Mouse (Mus musculus) midbrain, embryonic 14.5 days (tissue): Measurements from ENCODE around the gene Arpc4. TPM values are rescaled to one million over a fixed set of nuclear protein-coding genes. Genes with fewer than 3 reads are reported as not detected.
"Not testable (repeated sequence)": the region's sequence is repeated elsewhere in the genome, so short reads cannot be mapped to it uniquely, and the experiment has no call there.

ENCODE experiments used
- ATAC-seq: fragments of 200-750 bp; cut with Nextera tagmentation; 2 replicates; pipeline ENCODE4 v1.8.0; 2017; ENCODE audit warnings: moderate number of reproducible peaks, moderate library complexity; ENCODE audit not compliant: low FRiP score, low TSS enrichment
- DNase-seq: peaks from one replicate; pipeline ENCODE4 v3.0.0-alpha.2; 2015
- H3K27ac ChIP-seq: fragments of 300-500 bp; sonication (generic); replicated peaks from 2 replicates; pipeline ENCODE4 v1.5.1; 2014; ENCODE audit warnings: mild to moderate bottlenecking, low read depth, low read length, moderate library complexity
- H3K27me3 ChIP-seq: fragments of 300-500 bp; sonication (generic); 2 replicates; pipeline ENCODE4 v1.6.1; 2014; ENCODE audit warnings: low read length, control low read depth, mixed read lengths; ENCODE audit not compliant: control insufficient read depth, insufficient read depth
- H3K36me3 ChIP-seq: fragments of 300-500 bp; sonication (generic); 2 replicates; pipeline ENCODE4 v1.6.1; 2014; ENCODE audit warnings: low read length, control low read depth; ENCODE audit not compliant: control insufficient read depth, insufficient read depth
- H3K4me1 ChIP-seq: fragments of 300-500 bp; sonication (generic); 2 replicates; pipeline ENCODE4 v1.6.1; 2014; ENCODE audit warnings: mild to moderate bottlenecking, antibody characterized with exemption, low read length, control low read depth; ENCODE audit not compliant: control insufficient read depth, insufficient read depth
- H3K4me2 ChIP-seq: fragments of 300-500 bp; sonication (generic); 2 replicates; pipeline ENCODE4 v1.6.1; 2014; ENCODE audit warnings: mild to moderate bottlenecking, low read length, moderate library complexity
- H3K4me3 ChIP-seq: fragments of 300-500 bp; sonication (generic); replicated peaks from 2 replicates; pipeline ENCODE4 v1.5.1; 2014; ENCODE audit warnings: low read depth, low read length
- H3K9ac ChIP-seq: fragments of 300-500 bp; sonication (generic); replicated peaks from 2 replicates; pipeline ENCODE4 v1.6.1; 2014; ENCODE audit warnings: mild to moderate bottlenecking, low read length, moderate library complexity
- H3K9me3 ChIP-seq: fragments of 300-500 bp; sonication (generic); 2 replicates; pipeline ENCODE4 v1.6.1; 2016; ENCODE audit warnings: low read length, control low read depth, mixed read lengths; ENCODE audit not compliant: control insufficient read depth
- WGBS: fragments of 180-500 bp; shearing (Covaris S2); extraction: QIAGEN DNeasy Blood & Tissue Kit; methylation state at CpG from one replicate; pipeline ENCODE4 v1.1.7; 2014; 5-methylcytosine and 5-hydroxymethylcytosine counted together
- polyA plus RNA-seq: library from polyadenylated mRNA; unstranded; fragments of >200 nt; fragmentation: Nextera tagmentation; extraction: Ambion mirVana; gene quantifications from 2 replicates; pipeline ENCODE4 v1.2.1, GENCODE M21; 2014

The Arpc4 gene
- 234 and 394 TPM in 2 replicates for polyA plus RNA-seq

GRCm38 (mm10) chr6:113377496-113378385 lies at the start of gene Arpc4, which contains the start of gene Tada3:
Gene Arpc4 (plus strand): TSS chr6:113378115.
Gene Tada3 (minus strand): TSS chr6:113377883.
- under 1% methylated on average over 61 of the region's 61 CpGs for WGBS
- DNase-seq: peak; percentile 96
- peaks cover 56% of the 10 kb centered on the region for H3K36me3 ChIP-seq
- peak within 1 kb of the TSS; percentile 73 for H3K9ac ChIP-seq
- H3K4me2 ChIP-seq: peak within 1 kb of the TSS; percentile 96
- peak within 1 kb of the TSS; percentile 95 for H3K4me3 ChIP-seq
- H3K9me3 ChIP-seq: no peaks in the 10 kb centered on the region
- H3K4me1 ChIP-seq: peaks cover 14% of the 10 kb centered on the region
- ATAC-seq: peak; percentile 96
- H3K27me3 ChIP-seq: no peaks in the 10 kb centered on the region
- peak within 1 kb of the TSS; percentile 96 for H3K27ac ChIP-seq

- DNase-seq (no peak), ATAC-seq (no peak)
- no peak overlapping the region for H3K9ac ChIP-seq
- WGBS: 75% methylated on average over 1 of the region's 1 CpGs
- H3K4me2 ChIP-seq: no peak overlapping the region
- peaks cover 33% of the 10 kb centered on the region for H3K36me3 ChIP-seq
- no peak overlapping the region for H3K27ac ChIP-seq
- H3K27me3 ChIP-seq: no peaks in the 10 kb centered on the region
- peaks cover 13% of the 10 kb centered on the region for H3K4me1 ChIP-seq
- no peak overlapping the region for H3K4me3 ChIP-seq
- no peaks in the 10 kb centered on the region for H3K9me3 ChIP-seq
Measured at GRCm38 (mm10) chr6:113329396-113329795, 48.5 kb upstream of the Arpc4 start.

GRCm38 (mm10) chr6:113330547-113330946 lies 47.4 kb upstream of the Arpc4 start:
- Histone ChIP-seq H3K27ac (no peak overlapping the region), H3K36me3 (peaks cover 34% of the 10 kb centered on the region), H3K9ac (no peak overlapping the region), H3K27me3 (no peaks in the 10 kb centered on the region), H3K9me3 (no peaks in the 10 kb centered on the region), H3K4me3 (no peak overlapping the region), H3K4me1 (peaks cover 12% of the 10 kb centered on the region), H3K4me2 (no peak overlapping the region)
- DNase-seq (no peak), ATAC-seq (no peak)
- WGBS: 66% methylated on average over 2 of the region's 2 CpGs

GRCm38 (mm10) chr6:113331721-113332120 lies 46.2 kb upstream of the Arpc4 start:
- Histone ChIP-seq H3K4me1 (peaks cover 4% of the 10 kb centered on the region; the same call in 1 of the 2 replicates), H3K9me3 (no peaks in the 10 kb centered on the region), H3K4me2 (no peak overlapping the region), H3K36me3 (peaks cover 44% of the 10 kb centered on the region), H3K4me3 (no peak overlapping the region), H3K27ac (no peak overlapping the region), H3K9ac (no peak overlapping the region), H3K27me3 (no peaks in the 10 kb centered on the region)
- WGBS: 92% methylated on average over 11 of the region's 11 CpGs
- ATAC-seq: no peak
- no peak for DNase-seq

GRCm38 (mm10) chr6:113332734-113333133 lies 45.2 kb upstream of the Arpc4 start:
- not testable (repeated sequence) for H3K27ac ChIP-seq, ATAC-seq, H3K4me2 ChIP-seq, H3K9me3 ChIP-seq, H3K4me1 ChIP-seq, H3K4me3 ChIP-seq, H3K9ac ChIP-seq, DNase-seq, H3K27me3 ChIP-seq
- WGBS: 76% methylated on average over 6 of the region's 6 CpGs
- H3K36me3 ChIP-seq: peaks cover 51% of the 10 kb centered on the region

- peaks cover 57% of the 10 kb centered on the region for H3K36me3 ChIP-seq
- peak; percentile 40; the same call in 1 of the 2 replicates for ATAC-seq
- WGBS: 73% methylated on average over 14 of the region's 14 CpGs
- H3K27me3 ChIP-seq: no peaks in the 10 kb centered on the region
- no peak overlapping the region for H3K4me2 ChIP-seq
- H3K9ac ChIP-seq: no peak overlapping the region
- H3K9me3 ChIP-seq: no peaks in the 10 kb centered on the region
- no peak overlapping the region for H3K27ac ChIP-seq
- H3K4me1 ChIP-seq: no peaks in the 10 kb centered on the region
- DNase-seq: peak; percentile 70
- no peak overlapping the region for H3K4me3 ChIP-seq
Measured at GRCm38 (mm10) chr6:113333137-113333950, 44.6 kb upstream of the Arpc4 start.

- Histone ChIP-seq H3K4me1 (no peaks in the 10 kb centered on the region), H3K27me3 (no peaks in the 10 kb centered on the region), H3K4me2 (no peak overlapping the region), H3K27ac (no peak overlapping the region), H3K4me3 (no peak overlapping the region), H3K9ac (no peak overlapping the region), H3K36me3 (peaks cover 66% of the 10 kb centered on the region), H3K9me3 (no peaks in the 10 kb centered on the region)
- DNase-seq: no peak
- no peak for ATAC-seq
- WGBS: 88% methylated on average over 6 of the region's 6 CpGs
Measured at GRCm38 (mm10) chr6:113334216-113334615, 43.7 kb upstream of the Arpc4 start.

- Histone ChIP-seq H3K27ac (no peak overlapping the region), H3K4me1 (no peaks in the 10 kb centered on the region), H3K9me3 (no peaks in the 10 kb centered on the region), H3K4me3 (no peak overlapping the region), H3K27me3 (no peaks in the 10 kb centered on the region), H3K4me2 (no peak overlapping the region), H3K9ac (no peak overlapping the region), H3K36me3 (peaks cover 76% of the 10 kb centered on the region)
- ATAC-seq (no peak), DNase-seq (no peak)
- WGBS: 69% methylated on average over 8 of the region's 8 CpGs
Measured at GRCm38 (mm10) chr6:113336852-113337620, 40.9 kb upstream of the Arpc4 start.
